Mouse (Mus musculus) hindbrain, embryonic 16.5 days (tissue): ENCODE measurements around the gene Sec61a1. TPM values are rescaled to one million over a fixed set of nuclear protein-coding genes. Genes with fewer than 3 reads are reported as not detected.

ENCODE experiments used
- ATAC-seq: fragments of 200-750 bp; cut with Nextera tagmentation; 2 replicates; pipeline ENCODE4 v1.8.0; 2017; ENCODE audit warnings: moderate TSS enrichment, moderate library complexity
- H3K27ac ChIP-seq: fragments of 300-500 bp; sonication (generic); 2 replicates; pipeline ENCODE4 v1.5.1; 2014; ENCODE audit warnings: low read depth, mild to moderate bottlenecking, control low read depth, low read length, moderate library complexity
- H3K27me3 ChIP-seq: fragments of 300-500 bp; sonication (generic); replicated peaks from 2 replicates; pipeline ENCODE4 v1.6.1; 2014; ENCODE audit warnings: low read length; ENCODE audit not compliant: control insufficient read depth, insufficient read depth
- H3K36me3 ChIP-seq: fragments of 300-500 bp; sonication (generic); 2 replicates; pipeline ENCODE4 v1.6.1; 2014; ENCODE audit warnings: mild to moderate bottlenecking, low read length, moderate library complexity, mixed read lengths; ENCODE audit not compliant: control insufficient read depth, insufficient read depth
- H3K4me1 ChIP-seq: fragments of 300-500 bp; sonication (generic); 2 replicates; pipeline ENCODE4 v1.6.1; 2014; ENCODE audit warnings: low read depth, low read length; ENCODE audit not compliant: control insufficient read depth, insufficient read depth
- H3K4me2 ChIP-seq: fragments of 300-500 bp; sonication (generic); 2 replicates; pipeline ENCODE4 v1.6.1; 2014; ENCODE audit warnings: mild to moderate bottlenecking, low read length, control low read depth, moderate library complexity
- H3K4me3 ChIP-seq: fragments of 300-500 bp; sonication (generic); 2 replicates; pipeline ENCODE4 v1.5.1; 2014; ENCODE audit warnings: mild to moderate bottlenecking, low read length, control low read depth, moderate library complexity
- H3K9ac ChIP-seq: fragments of 300-500 bp; sonication (generic); 2 replicates; pipeline ENCODE4 v1.6.1; 2014; ENCODE audit warnings: low read depth, mild to moderate bottlenecking, control low read depth, low read length, moderate library complexity
- H3K9me3 ChIP-seq: fragments of 300-500 bp; sonication (generic); 2 replicates; pipeline ENCODE4 v1.6.1; 2014; ENCODE audit warnings: mild to moderate bottlenecking, low read length, moderate library complexity; ENCODE audit not compliant: control insufficient read depth
- WGBS: fragments of 180-500 bp; shearing (Covaris S2); extraction: QIAGEN DNeasy Blood & Tissue Kit; methylation state at CpG from one replicate; pipeline ENCODE4 v1.1.7; 2014; 5-methylcytosine and 5-hydroxymethylcytosine counted together
- polyA plus RNA-seq: library from polyadenylated mRNA; unstranded; fragments of >200 nt; fragmentation: Nextera tagmentation; extraction: Ambion mirVana; gene quantifications from 2 replicates; pipeline ENCODE4 v1.2.1, GENCODE M21; 2015

The Sec61a1 gene
- polyA plus RNA-seq, 1 experiment from 2014 or later: 155 TPM

GRCm38 (mm10) chr6:88483111-88483510 is 35.6 kb downstream of the Sec61a1 start:
- H3K9me3 ChIP-seq: no peaks in the 10 kb centered on the region
- no peak overlapping the region for H3K4me2 ChIP-seq
- 45% methylated on average over 7 of the region's 7 CpGs for WGBS
- no peak overlapping the region for H3K9ac ChIP-seq
- peaks cover 4% of the 10 kb centered on the region; the same call in 1 of the 2 replicates for H3K4me1 ChIP-seq
- no peak overlapping the region for H3K27ac ChIP-seq
- H3K36me3 ChIP-seq: peaks cover 25% of the 10 kb centered on the region
- no peak overlapping the region for H3K4me3 ChIP-seq
- no peak for ATAC-seq
- no peaks in the 10 kb centered on the region for H3K27me3 ChIP-seq

GRCm38 (mm10) chr6:88480421-88480820 is 38.3 kb downstream of the Sec61a1 start:
- H3K27me3 ChIP-seq: no peaks in the 10 kb centered on the region
- H3K36me3 ChIP-seq: peaks cover 21% of the 10 kb centered on the region
- H3K4me1 ChIP-seq: no peaks in the 10 kb centered on the region
- H3K9ac ChIP-seq: no peak overlapping the region
- H3K9me3 ChIP-seq: no peaks in the 10 kb centered on the region
- H3K4me2 ChIP-seq: no peak overlapping the region
- H3K4me3 ChIP-seq: no peak overlapping the region
- ATAC-seq: no peak
- 62% methylated on average over 6 of the region's 6 CpGs for WGBS
- no peak overlapping the region for H3K27ac ChIP-seq

GRCm38 (mm10) chr6:88469878-88470277 is 48.8 kb downstream of the Sec61a1 start:
- Histone ChIP-seq H3K9me3 (no peaks in the 10 kb centered on the region), H3K4me1 (peaks cover 10% of the 10 kb centered on the region), H3K27ac (no peak overlapping the region), H3K9ac (no peak overlapping the region), H3K4me3 (no peak overlapping the region), H3K4me2 (no peak overlapping the region), H3K27me3 (no peaks in the 10 kb centered on the region), H3K36me3 (peaks cover 16% of the 10 kb centered on the region; the same call in 1 of the 2 replicates)
- ATAC-seq: no peak
- 61% methylated on average over 6 of the region's 6 CpGs for WGBS

- H3K9ac ChIP-seq: peak within 1 kb of the TSS; percentile 75
- under 1% methylated on average over 40 of the region's 42 CpGs for WGBS
- H3K27ac ChIP-seq: no peak within 1 kb of the TSS
- H3K4me3 ChIP-seq: peak within 1 kb of the TSS; percentile 65
- peaks cover 10% of the 10 kb centered on the region for H3K4me1 ChIP-seq
- no peaks in the 10 kb centered on the region for H3K9me3 ChIP-seq
- no peaks in the 10 kb centered on the region for H3K27me3 ChIP-seq
- H3K36me3 ChIP-seq: peaks cover 4% of the 10 kb centered on the region; the same call in 1 of the 2 replicates
- H3K4me2 ChIP-seq: peak within 1 kb of the TSS; percentile 82
- peak; percentile 100 for ATAC-seq
Measured at GRCm38 (mm10) chr6:88465181-88465920, 53.4 kb downstream of the Sec61a1 start, which contains the start of gene Ruvbl1. Ruvbl1 (plus strand) TSS chr6:88465409.

- Histone ChIP-seq H3K4me2 (no peak overlapping the region), H3K36me3 (no peaks in the 10 kb centered on the region), H3K9me3 (no peaks in the 10 kb centered on the region), H3K4me3 (no peak overlapping the region), H3K27ac (no peak overlapping the region), H3K4me1 (no peaks in the 10 kb centered on the region), H3K9ac (no peak overlapping the region), H3K27me3 (no peaks in the 10 kb centered on the region; the same call in 1 of the 2 replicates)
- 77% methylated on average over 2 of the region's 2 CpGs for WGBS
- ATAC-seq: no peak
Measured at GRCm38 (mm10) chr6:88454545-88454944, 64.2 kb downstream of the Sec61a1 start.

Other genes starting within 250 kb of the Sec61a1 start
- gene Eefsec, start 72.4 kb downstream of the Sec61a1 start, polyA plus RNA-seq: 24.4 and 24.9 TPM in 2 replicates
- gene Ruvbl1, start 53.5 kb downstream of the Sec61a1 start, polyA plus RNA-seq: 93.8 and 95.2 TPM in 2 replicates
- gene Kbtbd12, start 119.0 kb upstream of the Sec61a1 start, polyA plus RNA-seq: 0.60 and 0.74 TPM in 2 replicates
- 79.1 and 96.8 TPM in 2 replicates for gene Mgll, start 205.5 kb upstream of the Sec61a1 start, polyA plus RNA-seq